Mouse (Mus musculus) brain, adult 2 months (tissue): ENCODE results near the gene Lmbr1l.

Experiments
- DNase-seq: peaks from one replicate; pipeline ENCODE4 v3.0.0; 2011; ENCODE audit warnings: low read depth, low spot score

Lmbr1l gene

DNA sequence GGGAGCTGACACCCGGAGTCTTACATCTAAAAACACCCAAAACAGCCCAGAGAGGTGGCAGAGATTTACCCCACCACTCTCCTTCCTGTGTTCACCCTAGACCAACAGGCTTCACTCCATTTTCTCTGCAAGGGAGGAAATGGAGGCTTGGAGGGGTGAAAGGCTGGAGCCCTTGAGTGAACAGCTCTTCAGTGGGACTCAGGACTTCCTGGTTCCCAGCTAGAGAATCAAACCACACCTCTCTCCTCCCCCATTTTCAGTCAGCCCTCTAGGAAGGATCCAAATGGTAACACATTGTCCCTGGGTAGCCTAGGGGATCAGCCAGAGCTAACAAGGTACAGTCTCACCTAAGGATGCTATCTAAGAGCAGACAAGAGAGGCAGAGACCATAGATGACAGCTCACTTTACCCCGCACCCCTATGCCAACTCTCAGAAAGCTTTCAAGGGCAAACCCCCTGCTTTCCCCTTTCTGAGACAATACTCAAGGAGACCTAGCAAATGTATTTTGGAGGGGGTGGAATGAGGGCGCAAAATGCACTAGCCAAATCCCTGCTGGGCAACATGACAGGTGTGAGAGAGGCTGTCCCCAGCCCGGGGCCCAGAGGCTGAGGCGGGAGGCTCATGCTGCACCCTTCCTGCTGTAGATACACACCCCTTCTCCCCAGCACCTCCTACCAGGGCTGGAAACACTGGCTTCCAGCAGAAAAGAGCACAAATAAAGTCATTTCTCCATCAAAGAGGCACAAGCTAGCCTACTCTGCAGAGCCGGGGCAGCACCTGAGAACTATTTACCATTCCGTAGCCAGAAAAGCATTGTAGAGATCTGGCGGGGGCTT is 48.5 kb downstream of the Lmbr1l start:
- DNase-seq, result peak; percentile 31

- DNase-seq, result no peak
These were observed 49.5 kb downstream of the Lmbr1l start for GRCm38 (mm10) chr15:98868346-98869063.

GRCm38 (mm10) chr15:98867321-98867720 is 50.7 kb downstream of the Lmbr1l start:
- DNase-seq, result peak; percentile 91

GRCm38 (mm10) chr15:98866501-98866900 is 51.5 kb downstream of the Lmbr1l start:
- no peak for DNase-seq

GRCm38 (mm10) chr15:98865771-98866170 is 52.3 kb downstream of the Lmbr1l start:
- DNase-seq, result no peak

GRCm38 (mm10) chr15:98864951-98865350 is 53.1 kb downstream of the Lmbr1l start:
- DNase-seq, result no peak

- no peak for DNase-seq
These were observed 54.5 kb downstream of the Lmbr1l start for GRCm38 (mm10) chr15:98863451-98863958.

DNA sequence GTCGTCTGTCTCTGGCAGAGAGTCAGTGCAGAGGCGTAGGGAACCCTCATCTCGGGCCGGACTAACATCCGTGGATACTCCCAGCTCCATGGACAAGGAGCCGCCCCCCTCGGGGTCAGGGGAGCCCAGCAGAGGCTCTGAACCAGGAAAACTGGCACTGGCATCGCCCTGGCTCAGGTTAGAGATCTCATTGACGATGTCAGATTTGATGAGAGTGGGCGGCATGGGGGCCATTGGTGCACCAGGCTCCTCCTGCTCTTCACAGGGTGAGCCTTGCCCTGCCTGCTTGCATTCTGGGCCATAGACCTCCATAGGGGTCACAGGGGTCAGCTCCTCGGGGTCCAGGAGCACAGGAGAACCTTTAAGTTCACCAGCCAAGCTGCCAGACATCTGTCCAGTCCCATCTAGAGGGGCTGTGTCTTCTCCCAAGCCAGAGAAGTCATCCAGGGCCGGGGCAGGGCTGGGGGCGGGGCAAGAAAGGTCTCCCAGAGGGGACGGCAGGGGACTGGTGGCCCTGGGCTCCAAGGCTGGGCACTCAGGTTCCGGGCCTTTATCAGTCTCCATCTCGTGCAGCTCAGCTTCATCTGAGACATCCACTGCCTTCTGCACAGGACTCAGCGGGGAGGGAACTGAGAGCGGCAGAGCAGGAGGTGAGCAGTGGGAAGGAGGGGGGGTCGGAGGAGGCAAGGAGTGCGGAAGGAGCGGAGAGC is 56.2 kb downstream of the Lmbr1l start:
- DNase-seq, result peak; percentile 17

GRCm38 (mm10) chr15:98860921-98861320 is 57.1 kb downstream of the Lmbr1l start:
- DNase-seq, result no peak

- DNase-seq, result no peak
These were observed 58.5 kb downstream of the Lmbr1l start for GRCm38 (mm10) chr15:98859319-98860043.

DNA sequence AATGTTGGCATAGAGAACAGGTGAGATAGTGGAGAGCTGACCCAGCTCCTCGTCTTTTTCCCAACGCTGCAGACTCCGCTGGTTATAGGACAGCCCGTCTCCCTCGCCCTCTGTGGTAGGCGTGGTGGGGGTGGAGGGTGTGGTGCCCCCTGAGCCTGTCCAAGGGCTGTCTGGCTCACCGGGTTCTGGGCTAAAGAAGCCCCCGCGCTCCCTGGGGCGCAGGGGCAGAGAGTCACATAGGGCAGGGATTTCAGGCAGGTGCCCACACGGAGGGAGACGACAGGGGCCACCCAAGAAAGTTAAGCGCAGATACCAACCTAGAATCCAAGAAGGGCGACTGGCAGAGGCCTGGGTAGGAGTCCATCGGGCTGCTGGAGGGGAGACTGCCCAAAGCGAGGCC is 63.8 kb downstream of the Lmbr1l start:
- no peak for DNase-seq
